Mouse (Mus musculus): ENCODE results near the gene Cul7. TPM values are rescaled to one million over a fixed set of nuclear protein-coding genes. Genes with fewer than 3 reads are reported as not detected.

Gene Cul7
- polyA plus RNA-seq (2012; rRNA removed) = 57.9 and 58.6 TPM in 2 replicates

GRCm38 (mm10) chr17:46650232-46651031 is at the start of gene Cul7:
Cul7 (plus strand) TSS chr17:46650337.

DNA sequence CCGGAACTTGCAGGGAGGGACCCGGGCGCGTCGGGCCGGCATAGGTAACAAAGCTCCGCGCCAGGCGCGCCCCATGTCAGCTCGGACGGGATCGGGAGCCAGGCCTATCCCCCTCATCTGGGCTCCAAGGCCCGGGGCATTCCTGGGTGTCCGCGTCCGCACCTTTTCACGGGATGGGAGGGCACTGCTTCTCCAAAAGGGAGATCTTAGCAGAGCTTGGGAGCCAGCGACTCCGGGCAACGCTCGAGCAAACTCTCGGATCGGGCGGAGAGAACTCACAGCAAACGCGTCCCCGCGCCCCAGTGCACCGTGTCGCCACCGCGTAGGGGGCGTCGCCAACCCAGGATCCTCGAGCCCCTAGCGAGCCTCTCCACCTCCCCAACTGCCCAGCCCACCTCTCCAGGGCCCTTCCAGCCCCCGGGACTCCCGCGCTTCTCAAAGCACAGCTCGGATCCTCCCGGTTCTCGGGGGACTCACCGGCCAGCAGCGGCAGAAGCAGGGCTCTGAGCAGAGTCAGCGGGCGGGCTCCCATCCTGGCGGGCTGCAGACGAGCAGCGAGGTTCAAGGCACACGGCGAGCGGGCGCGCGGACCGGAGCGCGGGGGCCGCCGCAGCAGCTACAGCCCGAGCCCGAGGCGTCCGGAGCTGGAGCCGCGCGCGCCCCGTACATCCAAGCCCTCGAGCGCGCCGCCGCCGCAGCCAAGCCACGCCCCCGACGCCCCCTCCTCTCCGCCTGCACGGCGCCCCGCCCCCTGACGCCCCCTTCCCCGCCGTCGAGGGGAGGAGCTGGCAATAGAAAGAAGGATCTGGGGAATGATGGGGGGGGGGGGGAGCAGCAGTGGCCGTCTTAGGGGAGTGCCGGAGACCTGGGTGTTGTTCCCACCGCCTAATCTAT is 21.1 kb upstream of the Cul7 start, which contains the start of gene Ptk7:
TSS of gene Ptk7 (minus strand) at position 714 of the 894 bp plus-strand sequence.

GRCm38 (mm10) chr17:46645561-46646321 is 4.4 kb upstream of the Cul7 start, which contains the start of the genes Klc4 and Mrpl2:
Klc4 (minus strand) TSS chr17:46646022.
Mrpl2 (plus strand) TSS chr17:46646229.

GRCm38 (mm10) chr17:46673850-46674529 is 23.9 kb downstream of the Cul7 start, which contains the start of gene Rrp36:
Rrp36 (minus strand) TSS chr17:46674352.

GRCm38 (mm10) chr17:46678416-46678815 is 28.3 kb downstream of the Cul7 start, which contains the start of gene Mea1:
Mea1 (plus strand) TSS chr17:46678793.

GRCm38 (mm10) chr17:46680760-46681373 is 30.7 kb downstream of the Cul7 start, which contains the start of gene Klhdc3:
Klhdc3 (minus strand) TSS chr17:46680914.

GRCm38 (mm10) chr17:46704887-46705835 is 55.0 kb downstream of the Cul7 start, which contains the start of gene Ppp2r5d:
Ppp2r5d (minus strand) TSS chr17:46705111.

GRCm38 (mm10) chr17:46710959-46711597 is 60.9 kb downstream of the Cul7 start, which contains the start of gene Pex6:
Pex6 (plus strand) TSS chr17:46711463.

Other genes starting within 250 kb of the Cul7 start
- 12.4 and 16.1 TPM in 2 replicates for gene Crip3, start 221.4 kb upstream of the Cul7 start, polyA plus RNA-seq (2012; rRNA removed)
- gene Slc22a7, start 211.9 kb upstream of the Cul7 start, polyA plus RNA-seq (2012; rRNA removed) = 0.11 and 0.14 TPM in 2 replicates
- gene Ttbk1, start 162.7 kb upstream of the Cul7 start, polyA plus RNA-seq (2012; rRNA removed) = 19.9 and 24.9 TPM in 2 replicates
- gene Dnph1, start 153.6 kb upstream of the Cul7 start, polyA plus RNA-seq (2012; rRNA removed) = 11.2 and 13.1 TPM in 2 replicates
- gene Cul9, start 103.9 kb upstream of the Cul7 start, polyA plus RNA-seq (2012; rRNA removed) = 40.4 and 42.3 TPM in 2 replicates
- gene Srf, start 94.2 kb upstream of the Cul7 start, polyA plus RNA-seq (2012; rRNA removed) = 67.9 and 75.4 TPM in 2 replicates
- gene Ptk7, start 20.8 kb upstream of the Cul7 start, polyA plus RNA-seq (2012; rRNA removed) = 15.2 and 17.2 TPM in 2 replicates
- gene Klc4, start 4.3 kb upstream of the Cul7 start, polyA plus RNA-seq (2012; rRNA removed) = 21.6 and 24.5 TPM in 2 replicates
- 41.8 and 42.2 TPM in 2 replicates for gene Mrpl2, start 4.1 kb upstream of the Cul7 start, polyA plus RNA-seq (2012; rRNA removed)
- 35.4 and 37.4 TPM in 2 replicates for gene Rrp36, start 24.0 kb downstream of the Cul7 start, polyA plus RNA-seq (2012; rRNA removed)
- 185 and 210 TPM in 2 replicates for gene Mea1, start 28.5 kb downstream of the Cul7 start, polyA plus RNA-seq (2012; rRNA removed)
- 165 and 178 TPM in 2 replicates for gene Klhdc3, start 30.6 kb downstream of the Cul7 start, polyA plus RNA-seq (2012; rRNA removed)
- 100 and 101 TPM in 2 replicates for gene Ppp2r5d, start 54.8 kb downstream of the Cul7 start, polyA plus RNA-seq (2012; rRNA removed)
- gene Pex6, start 61.1 kb downstream of the Cul7 start, polyA plus RNA-seq (2012; rRNA removed) = 46.3 and 46.4 TPM in 2 replicates
- gene Gnmt, start 78.8 kb downstream of the Cul7 start, polyA plus RNA-seq (2012; rRNA removed) = 2.0 and 2.5 TPM in 2 replicates
- gene Cnpy3, start 101.9 kb downstream of the Cul7 start, polyA plus RNA-seq (2012; rRNA removed) = 58.5 and 59.3 TPM in 2 replicates
- 0.07 TPM in 1 of 2 replicates, not detected in the other for gene Ptcra, start 113.4 kb downstream of the Cul7 start, polyA plus RNA-seq (2012; rRNA removed)
- gene 2310039H08Rik, start 122.3 kb downstream of the Cul7 start, polyA plus RNA-seq (2012; rRNA removed) = 52.9 and 53.6 TPM in 2 replicates
- 67.6 and 73.0 TPM in 2 replicates for gene Rpl7l1, start 132.3 kb downstream of the Cul7 start, polyA plus RNA-seq (2012; rRNA removed)
- 21.7 and 22.8 TPM in 2 replicates for gene Bicral, start 208.1 kb downstream of the Cul7 start, polyA plus RNA-seq (2012; rRNA removed)
- gene Tbcc, start 240.3 kb downstream of the Cul7 start, polyA plus RNA-seq (2012; rRNA removed) = 29.4 and 29.5 TPM in 2 replicates

Data from central nervous system, embryonic 18 days (tissue).